Mouse (Mus musculus) gastrocnemius, postnatal 10 days (tissue): ENCODE data around the gene Gkn2. TPM values are rescaled to one million over a fixed set of nuclear protein-coding genes. Genes with fewer than 3 reads are reported as not detected.

Experiments used
- DNase-seq: peaks from one replicate; pipeline ENCODE4 v3.0.0; 2021; ENCODE audit warnings: mixed read lengths
- total RNA-seq, 2 experiments: library from RNA; stranded (reverse); gene quantifications; 2 replicates each; pipeline ENCODE4 v1.2.3; 2021

Gkn2 gene
- total RNA-seq, 2 experiments from 2014 or later = not detected

DNA sequence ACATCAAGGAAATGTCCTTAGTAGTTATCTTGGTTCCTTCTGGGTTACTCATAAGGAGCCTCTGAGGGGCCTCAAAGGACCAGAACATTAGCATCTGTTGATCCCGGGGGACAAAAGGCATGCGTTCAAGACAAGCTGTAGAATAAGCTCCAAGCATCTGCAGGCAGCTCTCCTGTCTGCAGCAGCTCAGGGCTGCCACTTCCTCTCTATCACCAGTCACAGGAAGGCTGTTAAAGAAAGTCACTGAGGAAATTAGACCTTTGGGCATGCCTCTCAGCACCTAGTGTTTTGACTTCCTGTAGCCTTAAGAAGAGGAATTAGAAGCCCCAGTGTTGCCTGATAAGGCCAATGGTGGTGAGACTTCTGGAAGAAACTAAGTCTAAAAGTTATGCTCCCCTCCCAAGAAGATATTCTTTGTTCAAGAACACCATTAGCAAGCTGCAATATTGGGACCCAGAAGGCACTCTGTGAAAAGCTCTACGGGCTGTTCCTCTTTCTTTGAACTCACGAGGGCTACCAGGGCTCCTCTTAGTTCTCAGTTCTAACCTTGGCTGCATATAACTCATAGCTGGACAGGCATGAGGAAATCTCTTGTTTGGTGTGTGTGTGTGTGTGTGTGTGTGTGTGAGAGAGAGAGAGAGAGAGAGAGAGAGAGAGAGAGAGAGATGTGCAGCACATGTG lies 26.9 kb downstream of the Gkn2 start:
- no peak for DNase-seq

DNA sequence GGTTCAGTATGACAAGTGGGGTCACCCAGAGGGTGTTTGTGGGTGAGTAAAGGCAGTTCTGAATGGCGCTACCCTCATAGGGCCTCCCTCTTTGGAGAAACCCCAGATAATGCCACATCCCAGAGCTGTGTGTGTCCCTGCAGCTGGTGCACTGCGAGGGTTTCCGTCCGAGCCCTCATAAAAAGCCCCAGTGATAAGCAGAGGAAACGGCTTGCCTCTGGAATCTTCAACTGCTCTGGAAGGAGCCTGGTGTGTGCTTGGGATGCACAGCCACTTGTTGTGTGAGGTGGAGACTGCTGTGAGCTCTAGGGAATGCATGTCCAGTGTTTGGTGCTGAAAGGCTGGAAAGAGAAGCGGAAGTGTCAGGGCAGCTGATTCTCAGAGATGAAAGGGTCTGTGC lies 28.3 kb downstream of the Gkn2 start:
- DNase-seq = no peak

DNA sequence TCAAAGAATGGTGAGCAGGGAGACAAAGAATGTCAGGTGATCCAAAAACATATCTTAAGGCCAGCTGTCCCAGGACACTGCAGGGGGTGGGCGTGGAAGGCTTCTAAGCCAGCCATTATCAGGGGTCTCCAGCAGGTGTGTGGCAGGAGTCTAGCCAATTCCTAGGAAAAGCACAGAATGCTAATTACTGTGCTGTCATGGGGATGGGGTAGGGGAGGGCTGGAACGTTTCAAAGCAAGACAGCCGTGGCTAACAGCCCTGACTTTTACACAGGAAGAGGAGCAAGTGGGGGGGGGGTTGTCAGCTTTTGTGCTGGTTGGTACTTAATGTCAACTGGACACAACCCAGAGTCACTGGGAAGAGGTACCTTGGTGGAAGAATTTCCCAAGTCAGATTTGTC lies 38.9 kb downstream of the Gkn2 start:
- DNase-seq = no peak

DNA sequence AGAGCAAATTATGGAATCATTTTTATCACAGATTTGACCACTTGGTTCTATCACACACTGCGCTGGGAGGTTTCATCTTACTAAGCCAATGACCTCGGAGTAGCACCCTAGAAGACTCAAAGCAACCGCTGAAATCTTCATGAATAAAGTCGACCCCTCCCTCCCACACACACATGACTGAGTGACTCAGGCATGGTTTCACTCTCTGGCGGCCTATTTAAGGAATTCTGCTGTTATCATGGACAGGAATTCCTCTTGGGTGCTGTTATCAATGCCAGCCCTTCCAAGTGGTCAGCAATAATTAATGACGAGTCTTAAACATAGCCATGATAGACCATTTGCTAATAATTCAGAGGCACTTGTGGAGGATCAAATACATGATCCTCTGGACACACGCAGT lies 49.1 kb downstream of the Gkn2 start:
- no peak for DNase-seq

DNA sequence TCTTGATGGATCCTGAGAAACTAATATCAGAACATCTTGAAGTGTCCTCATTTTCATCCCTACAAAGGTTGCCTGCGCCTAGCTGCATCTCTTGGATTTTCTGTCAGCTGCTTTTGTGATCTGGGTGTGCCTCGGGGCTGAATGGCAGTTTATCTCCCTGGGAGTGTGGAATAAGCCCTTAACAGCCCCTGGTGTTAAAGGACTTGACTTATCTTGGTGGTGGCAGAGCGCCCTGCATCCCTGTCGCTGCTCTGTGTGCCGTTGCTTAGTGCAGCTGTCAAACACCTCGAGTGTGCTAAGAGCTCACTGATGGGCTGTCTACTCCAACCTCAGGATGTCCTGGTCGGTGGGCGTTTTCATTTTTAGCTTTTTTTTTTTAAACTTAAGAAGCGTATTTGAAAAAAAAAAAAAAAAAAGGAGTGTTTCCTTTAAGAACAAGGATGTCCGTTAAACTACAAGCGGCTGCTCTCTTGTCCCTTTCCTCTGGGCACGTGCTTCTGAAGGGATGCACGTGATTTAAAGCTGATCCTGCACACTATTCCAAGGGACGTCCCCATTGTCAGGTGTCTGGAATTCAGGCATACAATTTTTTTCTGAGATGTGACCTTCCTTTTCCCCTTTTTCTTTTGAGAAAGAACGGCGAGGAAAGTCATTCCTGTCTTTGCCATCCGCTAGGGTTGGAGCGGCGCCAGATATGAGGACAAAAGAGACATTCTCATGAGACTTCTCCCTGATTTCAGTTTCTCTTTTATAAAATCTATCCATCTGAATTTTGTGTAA lies 51.1 kb downstream of the Gkn2 start:
- DNase-seq = peak; percentile 31

DNA sequence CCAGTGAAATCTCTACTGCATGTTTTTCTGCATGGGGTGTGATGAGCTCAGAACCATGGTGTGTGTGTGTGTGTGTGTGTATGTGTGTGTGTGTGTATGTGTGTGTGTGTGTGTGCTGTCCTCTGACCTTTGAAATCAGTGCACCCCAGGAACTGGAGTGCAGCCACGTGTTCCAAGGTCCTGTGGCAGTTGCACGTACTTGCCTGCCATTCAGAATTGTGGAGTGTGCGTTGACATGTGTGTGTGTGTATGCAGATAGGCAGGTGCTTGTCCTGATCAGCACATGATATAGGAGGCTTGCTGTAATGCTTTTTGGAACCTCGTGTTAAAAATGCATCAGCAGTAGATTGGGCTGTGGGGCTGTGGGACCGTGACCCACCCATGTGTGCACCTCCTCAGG lies 53.8 kb downstream of the Gkn2 start:
- DNase-seq = no peak

DNA sequence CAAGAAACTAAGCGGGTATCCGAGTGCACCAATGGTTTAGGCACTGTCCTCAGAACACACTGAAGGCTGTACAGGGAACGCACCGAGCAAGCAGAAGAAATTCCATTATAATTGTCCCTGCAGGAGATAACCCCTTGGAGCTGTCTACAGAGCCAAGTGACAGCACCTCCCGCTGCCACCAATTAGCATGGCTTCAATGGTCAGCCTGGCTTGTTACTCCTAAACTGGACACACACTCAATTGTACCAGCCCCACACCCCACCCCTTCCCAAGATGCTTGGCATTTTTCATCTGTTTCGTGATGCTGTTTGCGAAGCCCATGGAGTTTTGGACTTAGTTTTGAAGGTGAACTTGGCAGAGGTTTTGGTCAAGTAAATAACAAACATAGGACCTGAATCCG lies 54.5 kb downstream of the Gkn2 start:
- DNase-seq = no peak

DNA sequence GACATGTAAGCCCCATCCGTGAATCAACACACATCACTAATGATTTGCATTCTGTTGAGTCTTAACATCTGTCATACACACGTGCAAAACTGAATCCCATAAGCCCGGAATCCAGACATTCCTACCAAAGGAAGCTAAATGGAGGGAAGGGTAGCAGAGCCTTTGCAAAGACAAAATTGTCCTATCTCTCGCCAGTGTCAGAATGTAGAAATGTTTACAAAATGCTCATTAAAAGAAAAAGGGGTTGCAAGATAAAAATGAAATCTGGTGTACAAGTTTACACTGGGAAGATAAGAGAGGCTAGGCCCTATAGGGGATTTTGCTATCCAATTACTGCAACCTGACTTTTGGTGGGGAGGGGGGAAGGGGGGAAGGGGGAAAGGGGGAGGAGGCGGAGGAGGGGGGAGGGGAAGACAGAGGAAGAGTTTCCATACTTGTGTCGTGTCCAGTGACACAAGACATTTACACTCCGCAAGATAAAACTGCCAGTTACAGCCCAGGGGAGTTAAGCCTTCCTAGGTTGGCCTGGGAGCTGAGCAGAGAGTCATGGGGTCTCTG lies 55.4 kb downstream of the Gkn2 start, which contains the start of gene Bmp10:
Gene Bmp10, plus strand, starts transcription at position 508 of the 558 bp plus-strand sequence.
- DNase-seq = no peak

Other genes starting within 250 kb of the Gkn2 start
- 10 to 100 TPM; 46.8 to 61.4 TPM for gene Antxr1, start 37.5 kb upstream of the Gkn2 start, total RNA-seq
- gene Gkn1, start 22.4 kb upstream of the Gkn2 start, total RNA-seq = not detected
- gene Gkn3, start 15.6 kb downstream of the Gkn2 start, total RNA-seq = 1 to 10 TPM; 1.8 to 2.1 TPM
- gene Bmp10, start 55.6 kb downstream of the Gkn2 start, total RNA-seq = not detected
- 1 to 10 TPM; 3.0 to 3.3 TPM for gene Arhgap25, start 159.9 kb downstream of the Gkn2 start, total RNA-seq
- 1 to 10 TPM; 3.1 to 3.5 TPM for gene Prokr1, start 217.4 kb downstream of the Gkn2 start, total RNA-seq